Mouse (Mus musculus): Measurements from ENCODE around the gene Set. TPM values are rescaled to one million over a fixed set of nuclear protein-coding genes. Genes with fewer than 3 reads are reported as not detected.

The Set gene
- total RNA-seq, 1 experiment from 2014 or later = 345 TPM

GRCm38 (mm10) chr2:30056736-30057135, 442 bp upstream of the Set start:
- ATAC-seq (ENCODE audit: extremely low read depth, insufficient number of reproducible peaks, low FRiP score, poor library complexity, severe bottlenecking) = no peak

GRCm38 (mm10) chr2:30058418-30058817, 1.2 kb downstream of the Set start:
- no peak for ATAC-seq (ENCODE audit: extremely low read depth, insufficient number of reproducible peaks, low FRiP score, poor library complexity, severe bottlenecking)

GRCm38 (mm10) chr2:30061215-30062166, 4.3 kb downstream of the Set start:
- no peak for ATAC-seq (ENCODE audit: extremely low read depth, insufficient number of reproducible peaks, low FRiP score, poor library complexity, severe bottlenecking)

GRCm38 (mm10) chr2:30062249-30063093, 5.3 kb downstream of the Set start:
- no peak for ATAC-seq (ENCODE audit: extremely low read depth, insufficient number of reproducible peaks, low FRiP score, poor library complexity, severe bottlenecking)

GRCm38 (mm10) chr2:30063235-30063634, 6.1 kb downstream of the Set start:
- no peak for ATAC-seq (ENCODE audit: extremely low read depth, insufficient number of reproducible peaks, low FRiP score, poor library complexity, severe bottlenecking)

GRCm38 (mm10) chr2:30063791-30064190, 6.6 kb downstream of the Set start:
- no peak for ATAC-seq (ENCODE audit: extremely low read depth, insufficient number of reproducible peaks, low FRiP score, poor library complexity, severe bottlenecking)

GRCm38 (mm10) chr2:30064298-30064697, 7.1 kb downstream of the Set start:
- ATAC-seq (ENCODE audit: extremely low read depth, insufficient number of reproducible peaks, low FRiP score, poor library complexity, severe bottlenecking) = no peak

GRCm38 (mm10) chr2:30066046-30066901, 9.1 kb downstream of the Set start:
- peak; percentile 68 for ATAC-seq (ENCODE audit: extremely low read depth, insufficient number of reproducible peaks, low FRiP score, poor library complexity, severe bottlenecking)

GRCm38 (mm10) chr2:30067031-30067888, 10.1 kb downstream of the Set start:
- 0 out of 2 replicates have a peak, but pooled peaks have one; percentile 7 for ATAC-seq (ENCODE audit: extremely low read depth, insufficient number of reproducible peaks, low FRiP score, poor library complexity, severe bottlenecking)

GRCm38 (mm10) chr2:30067962-30068361, 10.8 kb downstream of the Set start:
- no peak for ATAC-seq (ENCODE audit: extremely low read depth, insufficient number of reproducible peaks, low FRiP score, poor library complexity, severe bottlenecking)

GRCm38 (mm10) chr2:30072875-30073274, 15.7 kb downstream of the Set start:
- no peak for ATAC-seq (ENCODE audit: extremely low read depth, insufficient number of reproducible peaks, low FRiP score, poor library complexity, severe bottlenecking)

- ATAC-seq (ENCODE audit: extremely low read depth, insufficient number of reproducible peaks, low FRiP score, poor library complexity, severe bottlenecking) = no peak
Observed at GRCm38 (mm10) chr2:30073285-30073684, 16.1 kb downstream of the Set start.

GRCm38 (mm10) chr2:30075625-30076024, 18.4 kb downstream of the Set start:
- ATAC-seq (ENCODE audit: extremely low read depth, insufficient number of reproducible peaks, low FRiP score, poor library complexity, severe bottlenecking) = no peak

GRCm38 (mm10) chr2:30076439-30076838, 19.3 kb downstream of the Set start:
- ATAC-seq (ENCODE audit: extremely low read depth, insufficient number of reproducible peaks, low FRiP score, poor library complexity, severe bottlenecking) = no peak

GRCm38 (mm10) chr2:30076959-30077358, 19.8 kb downstream of the Set start:
- no peak for ATAC-seq (ENCODE audit: extremely low read depth, insufficient number of reproducible peaks, low FRiP score, poor library complexity, severe bottlenecking)

- peak; percentile 73 for ATAC-seq (ENCODE audit: extremely low read depth, insufficient number of reproducible peaks, low FRiP score, poor library complexity, severe bottlenecking)
Observed at GRCm38 (mm10) chr2:30077502-30078348, 20.5 kb downstream of the Set start, which contains the start of gene Pkn3. TSS of gene Pkn3 (plus strand) at chr2:30077684.

GRCm38 (mm10) chr2:30078349-30078712, 21.2 kb downstream of the Set start:
- no peak; the same call in 1 of the 2 replicates for ATAC-seq (ENCODE audit: extremely low read depth, insufficient number of reproducible peaks, low FRiP score, poor library complexity, severe bottlenecking)
